18 mouse cellular contexts compared by ENCODE assay signal in genomic region chr11:97824168-97824567, GRCm38 (mm10). TPM values are rescaled to one million over a fixed set of nuclear protein-coding genes. Genes with fewer than 3 reads are reported as not detected.
"Had no signal": no experiment of that assay in that cellular context is flagged by ENCODE, and none has a peak within 500 bp of the region (broad histone marks: within the 10 kb centered on the region; RNA-seq: fewer than 3 reads in every experiment).

No protein-coding gene starts in this region.

- H3K9ac ChIP-seq: liver, embryonic 14.5 days; lung, embryonic 15.5 days; midbrain, embryonic 15.5 days had no signal

- ATAC-seq: intestine, postnatal 0 days; midbrain, embryonic 15.5 days had no signal

- H3K27me3 ChIP-seq: lung, embryonic 15.5 days; midbrain, embryonic 15.5 days had no signal

- H3K4me3 ChIP-seq: lung, embryonic 15.5 days; midbrain, embryonic 15.5 days had no signal

- H3K9me3 ChIP-seq: lung, embryonic 15.5 days; midbrain, embryonic 15.5 days had no signal

- H3K27ac ChIP-seq: kidney, postnatal 0 days; liver, embryonic 14.5 days; midbrain, embryonic 15.5 days had no signal

- H3K4me2 ChIP-seq: lung, embryonic 15.5 days; midbrain, embryonic 11.5 days; midbrain, embryonic 15.5 days had no signal

- DNase-seq: kidney, adult 2 months; lung, adult 18-20 months; thymus, adult 18-20 months; thymus, postnatal 36 days had no signal

RNA-seq across cellular contexts. Expression of gene 1700001P01Rik, which starts 48.5 kb away (rescaled TPM):
- total RNA-seq: liver, adult 2 months; megakaryocyte-erythroid progenitor cell, adult 5-6 weeks had no signal
- polyA plus RNA-seq: intestine, postnatal 0 days; kidney, adult 2 months; kidney, embryonic 14.5 days; kidney, postnatal 0 days; large intestine, adult 2 months; limb, embryonic 11.5 days; liver, adult 2 months; small intestine, adult 2 months; spleen, adult 2 months; stomach, embryonic 16.5 days had no signal
